Mouse (Mus musculus): ENCODE measurements around the gene Ssr3. TPM values are rescaled to one million over a fixed set of nuclear protein-coding genes. Genes with fewer than 3 reads are reported as not detected.

Ssr3 gene
- polyA plus RNA-seq, 1 experiment from 2014 or later: 180 TPM

DNA sequence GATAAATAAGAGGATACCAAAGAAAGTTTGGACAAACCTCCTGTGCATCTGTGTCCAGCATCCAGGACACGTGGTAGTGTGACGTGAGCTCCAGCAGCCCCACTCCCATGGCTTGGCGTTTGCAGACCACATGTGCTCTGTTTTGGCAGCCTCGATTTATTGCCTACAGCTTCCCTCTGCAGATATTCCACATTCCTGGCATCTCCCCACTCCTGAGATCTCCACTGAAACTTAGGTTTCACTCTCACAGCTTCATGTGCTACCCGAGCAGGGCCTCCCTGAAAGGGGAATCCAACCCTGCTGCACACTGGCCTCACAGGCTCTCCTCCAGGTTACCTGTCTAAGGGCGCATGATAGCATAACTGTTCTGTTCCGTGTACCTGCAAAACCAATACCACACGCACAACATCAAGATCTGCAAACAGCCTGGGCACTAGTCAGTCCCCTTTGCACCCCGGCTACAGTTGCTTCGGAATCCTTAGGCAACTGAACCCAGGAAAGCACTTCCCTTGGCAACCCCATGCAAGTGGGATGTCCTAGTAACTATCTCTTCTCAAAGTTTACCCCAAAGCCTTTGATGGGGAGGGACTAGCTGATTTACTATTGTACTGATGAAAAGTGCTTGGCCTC, 54.5 kb downstream of the Ssr3 start:
- Histone ChIP-seq H3K27ac (ENCODE audit: low read length) (no peak overlapping the region), H3K27me3 (replicated peaks; ENCODE audit: insufficient read depth, low read length) (no peaks in the 10 kb centered on the region), H3K4me2 (replicated peaks; ENCODE audit: low read depth, low read length) (no peak overlapping the region), H3K9ac (replicated peaks; ENCODE audit: low read depth) (no peak overlapping the region), H3K4me1 (ENCODE audit: insufficient read depth, low read depth, low read length) (no peaks in the 10 kb centered on the region), H3K36me3 (ENCODE audit: insufficient read depth, low read length) (no peaks in the 10 kb centered on the region), H3K9me3 (ENCODE audit: low read length) (no peaks in the 10 kb centered on the region), H3K4me3 (ENCODE audit: low read depth, low read length) (no peak overlapping the region)
- TF ChIP-seq CTCF (IDR thresholded peaks at IDR 0.05) (no peak), EP300 (IDR thresholded peaks at IDR 0.05) (no peak)
- ATAC-seq (no peak), DNase-seq (ENCODE audit: low spot score) (no peak)
- 77% methylated on average over 10 of the region's 10 CpGs for WGBS

Other genes with a start within 250 kb of the Ssr3 start
- gene Tiparp, start 135.8 kb upstream of the Ssr3 start, polyA plus RNA-seq (2015; fragmentation: Nextera tagmentation; extraction: Ambion mirVana): 45.1 and 45.3 TPM in 2 replicates

Data from lung, postnatal 0 days (tissue).